In genomic region chr9:116848905-116849304, GRCm38 (mm10) we compare ENCODE assay signal across 15 mouse cellular contexts.
A peak's percentile ranks its signal among the peaks of the same experiment; 100 is the strongest.
DNase-seq lines count a peak whose midpoint lies in the region; ATAC-seq and TF ChIP-seq lines count a peak whose summit lies in the region.
"Had no signal": no experiment of that assay in that cellular context is flagged by ENCODE, and none has a peak within 500 bp of the region (broad histone marks: within the 10 kb centered on the region; RNA-seq: fewer than 3 reads in every experiment).

No protein-coding gene starts in this region.

- H3K4me1 ChIP-seq in kidney, adult 2 months (ENCODE audit: control insufficient read depth, insufficient read depth, low read length), result no peaks in the 10 kb centered on the region
- H3K4me1 ChIP-seq in lung, embryonic 14.5 days (ENCODE audit: insufficient read depth), result peaks cover 6% of the 10 kb centered on the region; the same call in 1 of the 2 replicates
- no peaks in the 10 kb centered on the region for H3K4me1 ChIP-seq in E14TG2a.4 (replicated peaks; ENCODE audit: low read depth, low read length)
- H3K4me1 ChIP-seq in embryonic fibroblast, embryonic 13.5 days (ENCODE audit: control insufficient read depth, insufficient read depth, low read length), result peaks cover 4% of the 10 kb centered on the region
- H3K4me1 ChIP-seq: forebrain, embryonic 13.5 days had no signal

- H3K4me3 ChIP-seq in kidney, adult 2 months (ENCODE audit: insufficient read depth, low read depth, low read length), result no peak overlapping the region
- H3K4me3 ChIP-seq in lung, embryonic 14.5 days (ENCODE audit: low read depth, low read length), result no peak overlapping the region
- H3K4me3 ChIP-seq in E14TG2a.4 (replicated peaks; ENCODE audit: low read length), result no peak overlapping the region
- H3K4me3 ChIP-seq in embryonic fibroblast, embryonic 13.5 days (ENCODE audit: insufficient read depth, low read length), result no peak overlapping the region
- H3K4me3 ChIP-seq: erythroblast, embryonic 14.5 days; forebrain, embryonic 13.5 days had no signal

- TF ChIP-seq POLR2A in kidney, adult 2 months (IDR thresholded peaks at IDR 0.05; ENCODE audit: low read depth, low read length), result no peak
- no peak for TF ChIP-seq POLR2A in embryonic fibroblast, embryonic 13.5 days (IDR thresholded peaks at IDR 0.05; ENCODE audit: low read depth, low read length)

- DNase-seq in kidney, adult 2 months, result no peak
- DNase-seq in kidney, adult 9 months, result no peak
- DNase-seq in lung, embryonic 14.5 days, result peak; percentile 25
- DNase-seq in lung, postnatal 25 days (ENCODE audit: low spot score), result no peak
- DNase-seq: adrenal gland, postnatal 10 days; cerebellum, adult 9-11 months; gastrocnemius, postnatal 14 days; kidney, postnatal 36 days; retina, postnatal 1 day had no signal

- H3K27ac ChIP-seq in kidney, adult 2 months (ENCODE audit: insufficient read depth, low read depth, low read length), result peak overlapping the region; percentile 86
- peak overlapping the region; percentile 89 for H3K27ac ChIP-seq in lung, embryonic 14.5 days (ENCODE audit: low read depth)
- peak overlapping the region; percentile 95 for H3K27ac ChIP-seq in embryonic fibroblast, embryonic 13.5 days (ENCODE audit: insufficient read depth, low read length)
- H3K27ac ChIP-seq: forebrain, embryonic 13.5 days had no signal

- H3K27me3 ChIP-seq in kidney, adult 2 months (replicated peaks; ENCODE audit: control insufficient read depth, insufficient read depth, low read length), result no peaks in the 10 kb centered on the region
- no peaks in the 10 kb centered on the region for H3K27me3 ChIP-seq in lung, embryonic 14.5 days (ENCODE audit: insufficient read depth, low read length)
- H3K27me3 ChIP-seq in E14TG2a.4 (ENCODE audit: insufficient read depth, low read length), result no peaks in the 10 kb centered on the region
- H3K27me3 ChIP-seq: forebrain, embryonic 13.5 days had no signal

- no peak overlapping the region for H3K9ac ChIP-seq in lung, embryonic 14.5 days
- H3K9ac ChIP-seq: forebrain, embryonic 13.5 days had no signal

- WGBS in kidney, adult 2 months, result 98% methylated on average over 4 of the region's 4 CpGs
- 90% methylated on average over 4 of the region's 4 CpGs for WGBS in lung, embryonic 14.5 days

- no peaks in the 10 kb centered on the region for H3K9me3 ChIP-seq in lung, embryonic 14.5 days (ENCODE audit: low read depth, low read length)
- peaks cover 3% of the 10 kb centered on the region for H3K9me3 ChIP-seq in E14TG2a.4 (ENCODE audit: low read length)
- H3K9me3 ChIP-seq: forebrain, embryonic 13.5 days had no signal

- no peak overlapping the region for H3K4me2 ChIP-seq in lung, embryonic 14.5 days
- H3K4me2 ChIP-seq: forebrain, embryonic 13.5 days had no signal

- TF ChIP-seq CTCF in kidney, adult 2 months (conservative IDR thresholded peaks at IDR 0.05; ENCODE audit: insufficient read depth, insufficient read length, low read depth, low read length), result no peak
- peak; percentile 32; the same call in 1 of the 2 replicates for TF ChIP-seq CTCF in lung, embryonic 14.5 days (IDR thresholded peaks at IDR 0.05; ENCODE audit: low read depth)
- 0 out of 2 replicates have a peak, but pooled peaks have one; percentile 8 for TF ChIP-seq CTCF in E14TG2a.4 (conservative IDR thresholded peaks at IDR 0.05; ENCODE audit: low read length)
- no peak for TF ChIP-seq CTCF in embryonic fibroblast, embryonic 13.5 days (IDR thresholded peaks at IDR 0.05; ENCODE audit: borderline replicate concordance, insufficient read depth, low read length)

- no peaks in the 10 kb centered on the region for H3K36me3 ChIP-seq in kidney, adult 2 months (ENCODE audit: control insufficient read depth, insufficient read depth, low read length)
- no peaks in the 10 kb centered on the region for H3K36me3 ChIP-seq in lung, embryonic 14.5 days (ENCODE audit: insufficient read depth)
- no peaks in the 10 kb centered on the region for H3K36me3 ChIP-seq in E14TG2a.4 (ENCODE audit: insufficient read depth, low read length)

- no peak for ATAC-seq in lung, embryonic 14.5 days (ENCODE audit: insufficient read depth)
- no peak for ATAC-seq in megakaryocyte-erythroid progenitor cell, adult 5-6 weeks (replicated peaks; ENCODE audit: low FRiP score, low TSS enrichment, poor library complexity, severe bottlenecking)
- ATAC-seq: activated CD4-positive, CD25-positive, alpha-beta regulatory T cell, adult 4 months; forebrain, embryonic 13.5 days had no signal

Comparison
In these comparisons a context has a peak if more than half of its experiments do, and no peak if none do; other contexts are left out.
1. CTCF ChIP-seq: peak in lung, embryonic 14.5 days (single experiment) and E14TG2a.4 (single experiment); none in kidney, adult 2 months (single experiment) and embryonic fibroblast, embryonic 13.5 days (single experiment).
2. Peak in every context shown above with its lines, with median percentiles within 50 percentile points of each other: H3K27ac ChIP-seq.